Mouse (Mus musculus) bone marrow, adult 2 months (tissue): ENCODE data around the gene Slc24a4. TPM values are rescaled to one million over a fixed set of nuclear protein-coding genes. Genes with fewer than 3 reads are reported as not detected.

Experiments
- H3K27ac ChIP-seq: fragments of 200-500 bp; 2 replicates; pipeline ENCODE4 v1.5.1; 2012; ENCODE audit warnings: low read depth, mild to moderate bottlenecking, control low read depth, inconsistent platforms, low read length; ENCODE audit not compliant: control insufficient read depth, poor library complexity, insufficient read depth
- H3K4me1 ChIP-seq: fragments of 200-500 bp; 2 replicates; pipeline ENCODE4 v1.6.1; 2011; ENCODE audit warnings: low read length; ENCODE audit not compliant: control insufficient read depth, insufficient read depth
- H3K4me3 ChIP-seq: fragments of 200-500 bp; replicated peaks from 2 replicates; pipeline ENCODE3; 2011; ENCODE audit warnings: mild to moderate bottlenecking, low read depth, low read length, control low read depth; ENCODE audit not compliant: control insufficient read depth
- CTCF ChIP-seq: fragments of 200-500 bp; IDR thresholded peaks from 2 replicates; pipeline ENCODE4 v1.5.1; 2011; ENCODE audit warnings: low read length, control low read depth; ENCODE audit not compliant: control insufficient read depth, insufficient read depth
- POLR2A ChIP-seq: fragments of 200-500 bp; IDR thresholded peaks from 2 replicates; pipeline ENCODE4 v1.6.1; 2011; ENCODE audit warnings: low read depth, mild to moderate bottlenecking, control low read depth, low read length, borderline replicate concordance; ENCODE audit not compliant: control insufficient read depth
- WGBS: fragments of 180-500 bp; shearing (Covaris S2); methylation state at CpG from one replicate; pipeline ENCODE4 v1.1.7; 2018; 5-methylcytosine and 5-hydroxymethylcytosine counted together
- polyA plus RNA-seq: library from polyadenylated mRNA; stranded (reverse); fragments of >200 nt; gene quantifications from 2 replicates; pipeline ENCODE4 v1.2.4, GENCODE M21; 2011; ENCODE audit warnings: low replicate concordance; ENCODE audit not compliant: missing spikeins, insufficient read depth, insufficient read length

Gene Slc24a4
- polyA plus RNA-seq, 1 experiment = not detected

GRCm38 (mm10) chr12:102248104-102248503 is 119.6 kb downstream of the Slc24a4 start:
- no peak overlapping the region for H3K27ac ChIP-seq
- no peak overlapping the region for H3K4me3 ChIP-seq
- TF ChIP-seq CTCF (no peak), POLR2A (no peak)
- no peaks in the 10 kb centered on the region; the same call in 1 of the 2 replicates for H3K4me1 ChIP-seq
- WGBS = 84% methylated on average over 6 of the region's 6 CpGs

- no peaks in the 10 kb centered on the region; the same call in 1 of the 2 replicates for H3K4me1 ChIP-seq
- no peak for TF ChIP-seq CTCF
- no peak for TF ChIP-seq POLR2A
- 86% methylated on average over 4 of the region's 4 CpGs for WGBS
- no peak overlapping the region for H3K27ac ChIP-seq
- no peak overlapping the region for H3K4me3 ChIP-seq
Observed at GRCm38 (mm10) chr12:102250316-102250715, 121.8 kb downstream of the Slc24a4 start.

- no peak for TF ChIP-seq CTCF
- no peak for TF ChIP-seq POLR2A
- no peak overlapping the region for H3K27ac ChIP-seq
- H3K4me1 ChIP-seq = no peaks in the 10 kb centered on the region; the same call in 1 of the 2 replicates
- H3K4me3 ChIP-seq = no peak overlapping the region
- WGBS = 16% methylated on average over 3 of the region's 3 CpGs
Observed at GRCm38 (mm10) chr12:102251070-102251469, 122.5 kb downstream of the Slc24a4 start.

- TF ChIP-seq POLR2A = no peak
- TF ChIP-seq CTCF = no peak
- no peak overlapping the region for H3K4me3 ChIP-seq
- H3K27ac ChIP-seq = no peak overlapping the region
- 68% methylated on average over 3 of the region's 3 CpGs for WGBS
- H3K4me1 ChIP-seq = no peaks in the 10 kb centered on the region; the same call in 1 of the 2 replicates
Observed at GRCm38 (mm10) chr12:102251985-102252384, 123.5 kb downstream of the Slc24a4 start.

GRCm38 (mm10) chr12:102252525-102252924 is 124.0 kb downstream of the Slc24a4 start:
- whole genome bisulfite sequencing = 21% methylated on average over 1 of the region's 1 CpGs
- no peak overlapping the region for H3K27ac ChIP-seq
- TF ChIP-seq POLR2A (no peak), CTCF (no peak)
- no peaks in the 10 kb centered on the region; the same call in 1 of the 2 replicates for H3K4me1 ChIP-seq
- H3K4me3 ChIP-seq = no peak overlapping the region

GRCm38 (mm10) chr12:102255012-102255411 is 126.5 kb downstream of the Slc24a4 start:
- Histone ChIP-seq H3K4me1 (no peaks in the 10 kb centered on the region; the same call in 1 of the 2 replicates), H3K4me3 (no peak overlapping the region), H3K27ac (no peak overlapping the region)
- no peak for TF ChIP-seq POLR2A
- TF ChIP-seq CTCF = no peak

GRCm38 (mm10) chr12:102258522-102259112 is 130.1 kb downstream of the Slc24a4 start:
- no peak for TF ChIP-seq CTCF
- no peak for TF ChIP-seq POLR2A
- WGBS = 29% methylated on average over 3 of the region's 3 CpGs

GRCm38 (mm10) chr12:102261933-102262396 is 133.4 kb downstream of the Slc24a4 start:
- Histone ChIP-seq H3K27ac (no peak overlapping the region), H3K4me1 (peaks cover 3% of the 10 kb centered on the region; the same call in 1 of the 2 replicates), H3K4me3 (no peak overlapping the region)
- TF ChIP-seq POLR2A = no peak
- no peak for TF ChIP-seq CTCF
- WGBS = 65% methylated on average over 8 of the region's 8 CpGs

More at GRCm38 (mm10) chr12:102258522-102259112, 130.1 kb downstream of the Slc24a4 start:
- Histone ChIP-seq H3K4me3 (no peak overlapping the region), H3K27ac (no peak overlapping the region), H3K4me1 (peaks cover 3% of the 10 kb centered on the region; the same call in 1 of the 2 replicates)
